Mouse (Mus musculus) forebrain, postnatal 0 days (tissue): Measurements from ENCODE around the gene Cflar. TPM values are rescaled to one million over a fixed set of nuclear protein-coding genes. Genes with fewer than 3 reads are reported as not detected.
A peak's percentile ranks its signal among the peaks of the same experiment; 100 is the strongest.
"Not testable (repeated sequence)": the region's sequence is repeated elsewhere in the genome, so short reads cannot be mapped to it uniquely, and the experiment has no call there.

ENCODE experiments used
- ATAC-seq: fragments of 200-750 bp; cut with Nextera tagmentation; 2 replicates; pipeline ENCODE4 v1.8.0; 2017; ENCODE audit warnings: mild to moderate bottlenecking, moderate library complexity
- DNase-seq: peaks from one replicate; pipeline ENCODE4 v3.0.0-alpha.2; 2015
- H3K27ac ChIP-seq: fragments of 300-500 bp; sonication (generic); 2 replicates; pipeline ENCODE4 v1.5.1; 2014; ENCODE audit warnings: low read depth, mild to moderate bottlenecking, antibody characterized with exemption, low read length, moderate library complexity, mixed read lengths
- H3K27me3 ChIP-seq: fragments of 300-500 bp; sonication (generic); 2 replicates; pipeline ENCODE4 v1.6.1; 2014; ENCODE audit warnings: mild to moderate bottlenecking, low read length, mixed read lengths; ENCODE audit not compliant: insufficient read depth
- H3K36me3 ChIP-seq: fragments of 300-500 bp; sonication (generic); 2 replicates; pipeline ENCODE4 v1.6.1; 2014; ENCODE audit warnings: mild to moderate bottlenecking, moderate library complexity; ENCODE audit not compliant: insufficient read depth
- H3K4me1 ChIP-seq: fragments of 300-500 bp; sonication (generic); 2 replicates; pipeline ENCODE4 v1.6.1; 2014; ENCODE audit warnings: antibody characterized with exemption; ENCODE audit not compliant: insufficient read depth
- H3K4me2 ChIP-seq: fragments of 300-500 bp; sonication (generic); 2 replicates; pipeline ENCODE4 v1.6.1; 2014; ENCODE audit warnings: low read depth, mild to moderate bottlenecking, moderate library complexity
- H3K4me3 ChIP-seq: fragments of 300-500 bp; sonication (generic); 2 replicates; pipeline ENCODE4 v1.5.1; 2014; ENCODE audit warnings: low read depth, low read length, mixed read lengths
- H3K9ac ChIP-seq: fragments of 300-500 bp; sonication (generic); 2 replicates; pipeline ENCODE4 v1.6.1; 2014; ENCODE audit warnings: mild to moderate bottlenecking
- H3K9me3 ChIP-seq: fragments of 300-500 bp; sonication (generic); 2 replicates; pipeline ENCODE4 v1.6.1; 2016; ENCODE audit warnings: low read length
- CTCF ChIP-seq: sonication (generic); IDR thresholded peaks from 2 replicates; pipeline ENCODE4 v1.5.1; 2016; ENCODE audit warnings: antibody characterized with exemption, control low read depth, low read depth
- WGBS: fragments of 180-500 bp; shearing (Covaris S2); extraction: QIAGEN DNeasy Blood & Tissue Kit; methylation state at CpG from one replicate; pipeline ENCODE4 v1.1.7; 2014; 5-methylcytosine and 5-hydroxymethylcytosine counted together
- polyA plus RNA-seq: library from polyadenylated mRNA; unstranded; fragments of >200 nt; fragmentation: Nextera tagmentation; extraction: Ambion mirVana; gene quantifications from 2 replicates; pipeline ENCODE4 v1.2.1, GENCODE M21; 2015
- total RNA-seq: library from RNA; depleted of rRNA; stranded (reverse); fragments of >200 nt; gene quantifications from 2 replicates; pipeline ENCODE4 v1.2.3, GENCODE M21; 2014; rRNA removed

The Cflar gene
- total RNA-seq (24.5 and 35.4 TPM in 2 replicates), polyA plus RNA-seq (20.2 and 21.2 TPM in 2 replicates)

DNA sequence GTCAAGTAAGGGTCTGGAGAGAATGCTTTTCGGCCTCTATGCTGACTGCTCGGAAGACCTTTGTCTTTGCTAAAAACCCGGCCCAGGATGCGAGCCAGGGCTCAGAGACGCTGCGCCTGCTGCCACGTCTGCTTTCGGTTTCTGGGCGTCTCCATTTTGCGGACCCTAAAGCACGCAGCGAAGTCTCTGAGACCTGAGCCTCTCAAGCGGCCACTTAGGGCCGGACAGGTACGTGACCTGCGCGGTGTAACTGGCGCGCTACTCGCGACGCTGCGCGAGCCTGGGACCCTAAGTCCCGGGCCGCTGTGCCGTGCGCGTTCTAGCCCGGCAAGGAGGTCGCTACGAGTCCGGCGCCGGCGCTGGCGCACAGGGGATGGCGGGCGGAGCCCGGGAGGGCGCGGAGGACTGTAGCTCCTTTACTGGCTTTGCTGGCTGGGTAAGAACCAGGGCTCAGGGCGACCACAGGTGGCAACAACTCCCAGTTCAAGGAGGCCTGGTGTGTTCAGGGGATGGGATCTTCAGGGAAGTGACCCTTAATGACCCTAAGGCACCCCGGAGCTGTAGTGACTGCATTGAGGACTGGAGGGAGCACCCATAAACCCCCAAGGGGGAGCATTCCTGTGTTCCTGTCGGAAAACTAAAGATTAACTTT, at the start of gene Cflar:
Gene Cflar, plus strand, starts transcription at position 144 of the 652 bp plus-strand sequence.
- Histone ChIP-seq H3K27me3 (no peaks in the 10 kb centered on the region), H3K9me3 (no peaks in the 10 kb centered on the region), H3K36me3 (no peaks in the 10 kb centered on the region), H3K4me1 (peaks cover 5% of the 10 kb centered on the region; the same call in 1 of the 2 replicates), H3K4me3 (peak within 1 kb of the TSS; percentile 59), H3K9ac (peak within 1 kb of the TSS; percentile 82), H3K27ac (peak within 1 kb of the TSS; percentile 83), H3K4me2 (peak within 1 kb of the TSS; percentile 84)
- 3% methylated on average over 45 of the region's 45 CpGs for WGBS
- peak; percentile 72 for ATAC-seq
- TF ChIP-seq CTCF, result no peak
- peak; percentile 76 for DNase-seq

DNA sequence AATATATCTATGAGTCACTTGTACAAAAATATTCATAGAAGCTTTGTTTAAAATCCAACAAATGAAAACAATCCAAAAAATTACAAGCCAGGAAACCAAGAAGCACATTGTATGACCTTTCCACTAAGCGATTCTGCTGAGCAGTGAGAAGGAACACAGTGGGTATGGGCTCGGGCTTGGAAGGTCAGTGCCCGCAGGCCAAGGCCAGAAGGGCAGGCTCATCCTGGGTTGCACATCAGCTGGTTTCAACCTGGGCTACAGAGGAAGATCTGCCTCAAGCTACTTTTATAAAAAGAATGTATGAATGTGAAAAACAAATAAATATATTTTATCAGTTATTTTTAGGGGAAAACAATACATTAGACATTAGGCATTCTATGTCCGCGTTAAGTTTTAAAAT, 48.6 kb upstream of the Cflar start:
- H3K36me3 ChIP-seq, H3K4me2 ChIP-seq, H3K27me3 ChIP-seq, H3K4me3 ChIP-seq, DNase-seq, ATAC-seq, H3K9ac ChIP-seq, H3K27ac ChIP-seq, H3K9me3 ChIP-seq, H3K4me1 ChIP-seq: not testable (repeated sequence)
- 94% methylated on average over 5 of the region's 5 CpGs for WGBS

DNA sequence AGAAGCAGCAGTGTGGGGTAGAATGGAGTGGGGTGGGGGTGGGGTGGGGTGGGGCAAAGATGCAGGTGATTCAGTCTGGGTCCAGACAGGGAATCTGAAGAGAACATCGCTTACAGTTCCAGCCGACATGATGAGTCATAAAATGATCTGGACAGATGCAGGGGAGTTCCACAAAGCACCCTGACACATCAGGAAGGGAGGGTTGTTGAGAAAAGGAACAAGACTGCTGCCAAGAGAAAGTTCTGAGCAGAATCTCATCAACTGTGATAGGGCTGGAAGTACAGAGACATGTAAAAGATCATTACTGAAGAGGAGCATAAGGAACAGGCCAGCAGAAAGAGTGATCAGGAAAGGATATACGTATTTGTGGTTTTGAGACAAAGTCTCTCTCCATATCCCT, 47.9 kb upstream of the Cflar start:
- not testable (repeated sequence) for DNase-seq, H3K4me3 ChIP-seq, ATAC-seq, H3K9me3 ChIP-seq, H3K9ac ChIP-seq, H3K4me1 ChIP-seq, H3K4me2 ChIP-seq, H3K27ac ChIP-seq, H3K36me3 ChIP-seq, H3K27me3 ChIP-seq
- WGBS, result 81% methylated on average over 3 of the region's 3 CpGs

DNA sequence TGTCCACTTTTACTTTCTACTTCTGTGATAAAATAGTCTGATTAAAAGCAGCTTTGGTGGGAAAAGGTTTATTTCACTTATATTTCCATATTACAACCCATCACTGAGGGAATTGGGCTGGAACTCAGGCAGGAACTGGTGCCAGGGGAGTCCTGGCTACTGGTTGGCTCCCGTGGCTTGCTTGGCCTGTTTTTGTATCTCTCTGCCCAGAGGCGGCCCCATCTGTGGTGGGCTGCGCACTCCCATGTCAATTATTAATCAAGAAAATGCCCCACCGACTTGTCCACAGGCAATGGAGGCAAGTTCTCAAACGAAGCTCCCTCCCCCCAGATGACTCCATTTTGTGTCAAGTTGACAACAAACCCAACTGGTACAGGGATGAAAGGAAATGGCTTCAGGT, 43.1 kb upstream of the Cflar start:
- no peak for TF ChIP-seq CTCF
- 89% methylated on average over 5 of the region's 5 CpGs for WGBS
- H3K36me3 ChIP-seq, result no peaks in the 10 kb centered on the region

DNA sequence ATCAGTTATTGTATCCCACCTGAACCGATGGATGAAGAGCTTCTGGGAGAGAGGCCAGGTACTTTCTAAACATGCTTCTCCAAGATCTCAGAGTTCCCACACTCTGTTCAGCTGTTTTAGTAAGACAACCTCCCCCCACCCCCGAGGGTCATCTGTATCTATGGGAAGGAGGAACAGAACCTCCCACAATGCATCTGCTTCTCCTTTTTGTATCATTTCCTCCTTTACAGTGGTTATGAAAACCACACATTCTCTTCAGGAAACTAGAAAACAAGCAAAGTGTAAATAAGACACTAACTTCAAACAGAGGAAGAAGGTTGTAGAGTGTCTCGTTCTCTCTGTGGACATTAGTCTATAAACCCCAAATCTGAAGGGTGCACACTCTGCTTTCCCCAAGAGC, 41.7 kb upstream of the Cflar start:
- 82% methylated on average over 3 of the region's 3 CpGs for WGBS
- H3K27ac ChIP-seq, result not testable (repeated sequence)

More for the DNA sequence above, 43.1 kb upstream of the Cflar start:
- DNase-seq (no peak), ATAC-seq (no peak)
- Histone ChIP-seq H3K9ac (no peak overlapping the region), H3K4me1 (no peaks in the 10 kb centered on the region), H3K9me3 (no peaks in the 10 kb centered on the region), H3K4me3 (no peak overlapping the region), H3K27ac (no peak overlapping the region), H3K27me3 (no peaks in the 10 kb centered on the region), H3K4me2 (no peak overlapping the region)

DNA sequence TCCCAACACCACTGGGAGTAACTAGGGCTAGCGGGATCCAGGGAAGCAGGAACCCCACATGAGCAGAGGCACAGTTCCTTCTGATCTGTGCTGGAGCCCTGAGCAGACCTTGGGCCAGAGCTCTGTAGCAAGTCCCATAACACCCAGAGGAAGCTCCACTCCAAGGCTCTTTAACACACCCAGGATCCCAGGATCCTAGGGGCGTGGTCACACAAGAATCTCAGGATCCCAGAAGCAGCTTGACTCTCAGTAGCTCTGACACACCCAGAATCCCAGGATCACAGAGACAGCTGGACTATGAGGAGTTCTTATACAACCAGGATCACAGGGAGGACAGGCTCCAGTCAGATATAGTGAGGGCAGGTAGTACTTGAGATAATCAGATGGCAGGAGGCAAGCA, 39.2 kb upstream of the Cflar start:
- Histone ChIP-seq H3K4me1 (no peaks in the 10 kb centered on the region), H3K4me2 (no peak overlapping the region), H3K27ac (no peak overlapping the region), H3K27me3 (no peaks in the 10 kb centered on the region), H3K4me3 (no peak overlapping the region), H3K9me3 (no peaks in the 10 kb centered on the region), H3K9ac (no peak overlapping the region), H3K36me3 (no peaks in the 10 kb centered on the region)
- WGBS, result 97% methylated on average over 2 of the region's 2 CpGs
- no peak for TF ChIP-seq CTCF
- DNase-seq, result no peak
- no peak for ATAC-seq

More for the DNA sequence above, 41.7 kb upstream of the Cflar start:
- not testable (repeated sequence) for H3K27me3 ChIP-seq, H3K4me3 ChIP-seq, ATAC-seq, H3K9me3 ChIP-seq, H3K36me3 ChIP-seq, DNase-seq, H3K9ac ChIP-seq, H3K4me1 ChIP-seq, H3K4me2 ChIP-seq

DNA sequence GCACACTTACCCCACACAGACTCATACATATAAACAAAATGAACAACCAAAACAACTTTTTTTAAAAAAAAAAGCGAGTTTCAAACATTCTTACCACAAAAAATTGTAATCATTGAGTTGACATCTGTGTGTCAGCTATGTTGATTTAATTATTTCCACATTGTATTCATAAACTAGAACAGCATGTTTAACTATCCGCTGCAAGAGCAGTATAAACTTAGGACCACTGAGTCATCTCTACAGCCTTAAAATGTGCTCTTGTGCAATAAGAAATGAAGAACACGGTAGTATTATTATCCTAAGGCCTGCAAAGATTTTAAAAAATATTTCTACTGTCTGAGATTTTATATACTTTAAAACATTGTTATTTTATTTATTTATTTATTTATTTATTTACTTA, 36.3 kb upstream of the Cflar start:
- Histone ChIP-seq H3K4me1 (no peaks in the 10 kb centered on the region), H3K4me2 (no peak overlapping the region), H3K4me3 (no peak overlapping the region), H3K36me3 (no peaks in the 10 kb centered on the region), H3K27ac (no peak overlapping the region), H3K9ac (no peak overlapping the region), H3K9me3 (no peaks in the 10 kb centered on the region), H3K27me3 (no peaks in the 10 kb centered on the region)
- no peak for ATAC-seq
- WGBS, result 88% methylated on average over 3 of the region's 3 CpGs
- no peak for DNase-seq
- TF ChIP-seq CTCF, result no peak
